Mouse (Mus musculus): Measurements from ENCODE around the gene Cldn10. TPM values are rescaled to one million over a fixed set of nuclear protein-coding genes. Genes with fewer than 3 reads are reported as not detected.

The Cldn10 gene
- total and polyA plus RNA-seq, 3 experiments = 0.09 to 0.72 TPM; not detected in 1

GRCm38 (mm10) chr14:118922667-118923184 lies 135.0 kb downstream of the Cldn10 start:
- Histone ChIP-seq H3K9ac (ENCODE audit: low read depth, low read length) (no peak overlapping the region), H3K27ac (no peak overlapping the region), H3K27me3 (ENCODE audit: control insufficient read depth, insufficient read depth, low read length) (peaks cover 3% of the 10 kb centered on the region; the same call in 1 of the 2 replicates), H3K4me3 (no peak overlapping the region), H3K36me3 (ENCODE audit: control insufficient read depth, insufficient read depth, low read length) (no peaks in the 10 kb centered on the region), H3K79me2 (replicated peaks; ENCODE audit: control insufficient read depth, insufficient read depth, low read length) (no peaks in the 10 kb centered on the region), H3K4me1 (ENCODE audit: control insufficient read depth, insufficient read depth, low read length) (no peaks in the 10 kb centered on the region; the same call in 1 of the 2 replicates)
- intact Hi-C loops (cut with DNase I) = no loop called here
- no peak for TF ChIP-seq EP300 (IDR thresholded peaks at IDR 0.05; ENCODE audit: insufficient read depth, low read depth, low read length)
- no peak for TF ChIP-seq CTCF (IDR thresholded peaks at IDR 0.05)
- TF ChIP-seq POLR2A (IDR thresholded peaks at IDR 0.05; ENCODE audit: insufficient read depth, low read depth, low read length) = no peak
- DNase-seq = peak; percentile 15 to 31
- 4% methylated on average over 45 of the region's 47 CpGs for WGBS

Other genes starting within 250 kb of the Cldn10 start
- 1 to 10 TPM; 9.1 to 9.8 TPM for gene Abcc4, start 81.7 kb upstream of the Cldn10 start, total RNA-seq (2021)
- 5.7 and 7.4 TPM in 2 replicates for gene Abcc4, start 81.7 kb upstream of the Cldn10 start, polyA plus RNA-seq (2012; rRNA removed)
- gene Dzip1, start 137.6 kb downstream of the Cldn10 start, total RNA-seq (2021) = 1 to 10 TPM; 1.9 to 2.8 TPM
- gene Dzip1, start 137.6 kb downstream of the Cldn10 start, polyA plus RNA-seq (2012; rRNA removed) = 2.2 and 2.8 TPM in 2 replicates
- 10 to 100 TPM; 32.5 to 33.4 TPM for gene Dnajc3, start 150.1 kb downstream of the Cldn10 start, total RNA-seq (2021)
- gene Dnajc3, start 150.1 kb downstream of the Cldn10 start, polyA plus RNA-seq (2012; rRNA removed) = 8.5 and 20.2 TPM in 2 replicates

All from heart, adult 2 months (tissue).